Mouse (Mus musculus) intestine, embryonic 16.5 days (tissue): ENCODE measurements around the gene Tha1. TPM values are rescaled to one million over a fixed set of nuclear protein-coding genes. Genes with fewer than 3 reads are reported as not detected.
A peak's percentile ranks its signal among the peaks of the same experiment; 100 is the strongest.

ENCODE experiments used
- ATAC-seq: fragments of 200-750 bp; cut with Nextera tagmentation; 2 replicates; pipeline ENCODE4 v1.8.0; 2017; ENCODE audit warnings: moderate TSS enrichment, moderate library complexity
- H3K27ac ChIP-seq: fragments of 300-500 bp; sonication (generic); 2 replicates; pipeline ENCODE4 v1.5.1; 2014; ENCODE audit warnings: mild to moderate bottlenecking, low read length
- H3K27me3 ChIP-seq: fragments of 300-500 bp; sonication (generic); replicated peaks from 2 replicates; pipeline ENCODE4 v1.6.1; 2014; ENCODE audit warnings: low read length, control low read depth, mixed read lengths; ENCODE audit not compliant: control insufficient read depth, insufficient read depth
- H3K36me3 ChIP-seq: fragments of 300-500 bp; sonication (generic); 2 replicates; pipeline ENCODE4 v1.6.1; 2014; ENCODE audit warnings: low read length, control low read depth; ENCODE audit not compliant: control insufficient read depth, insufficient read depth
- H3K4me1 ChIP-seq: fragments of 300-500 bp; sonication (generic); 2 replicates; pipeline ENCODE4 v1.6.1; 2014; ENCODE audit warnings: low read length, control low read depth, mixed read lengths; ENCODE audit not compliant: control insufficient read depth, insufficient read depth
- H3K4me2 ChIP-seq: fragments of 300-500 bp; sonication (generic); 2 replicates; pipeline ENCODE4 v1.6.1; 2014; ENCODE audit warnings: low read depth, low read length, control low read depth
- H3K4me3 ChIP-seq: fragments of 300-500 bp; sonication (generic); 2 replicates; pipeline ENCODE4 v1.5.1; 2014; ENCODE audit warnings: mild to moderate bottlenecking, low read length
- H3K9ac ChIP-seq: fragments of 300-500 bp; sonication (generic); 2 replicates; pipeline ENCODE4 v1.6.1; 2014; ENCODE audit warnings: low read depth, low read length
- H3K9me3 ChIP-seq: fragments of 300-500 bp; sonication (generic); 2 replicates; pipeline ENCODE4 v1.6.1; 2016; ENCODE audit warnings: low read length, control low read depth; ENCODE audit not compliant: control insufficient read depth
- WGBS: fragments of 180-500 bp; shearing (Covaris S2); extraction: QIAGEN DNeasy Blood & Tissue Kit; methylation state at CpG from one replicate; pipeline ENCODE4 v1.1.7; 2014; 5-methylcytosine and 5-hydroxymethylcytosine counted together
- polyA plus RNA-seq: library from polyadenylated mRNA; unstranded; fragments of >200 nt; fragmentation: Nextera tagmentation; extraction: Ambion mirVana; gene quantifications from 2 replicates; pipeline ENCODE4 v1.2.1, GENCODE M21; 2015

Gene Tha1
- polyA plus RNA-seq, 1 experiment from 2014 or later, result 12.2 TPM

DNA sequence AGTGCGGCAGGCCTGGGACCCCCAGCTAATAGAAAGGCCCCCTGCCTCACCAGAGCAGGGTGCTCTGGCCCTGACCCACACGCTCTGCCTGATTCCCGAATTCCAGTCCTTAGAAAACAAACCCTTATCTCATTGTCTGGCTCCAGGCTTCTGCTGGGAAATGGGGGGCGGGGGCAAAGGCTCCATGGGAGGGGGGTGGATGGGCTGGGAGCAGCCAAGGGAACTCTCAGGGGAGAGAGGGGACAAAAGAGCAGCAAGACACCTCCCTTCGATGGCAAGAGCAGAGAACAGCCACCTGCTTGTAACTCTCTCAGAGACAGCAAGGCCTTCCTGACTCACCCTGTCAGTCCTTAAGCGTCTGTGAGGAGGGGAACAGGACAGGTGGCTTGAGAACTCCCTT, 2.4 kb upstream of the Tha1 start:
- no peak overlapping the region for H3K4me3 ChIP-seq
- no peak overlapping the region for H3K9ac ChIP-seq
- H3K27ac ChIP-seq, result no peak overlapping the region
- H3K4me1 ChIP-seq, result peaks cover 24% of the 10 kb centered on the region
- H3K4me2 ChIP-seq, result no peak overlapping the region
- H3K9me3 ChIP-seq, result no peaks in the 10 kb centered on the region
- H3K36me3 ChIP-seq, result no peaks in the 10 kb centered on the region
- no peak for ATAC-seq
- 29% methylated on average over 6 of the region's 6 CpGs for WGBS
- no peaks in the 10 kb centered on the region for H3K27me3 ChIP-seq

DNA sequence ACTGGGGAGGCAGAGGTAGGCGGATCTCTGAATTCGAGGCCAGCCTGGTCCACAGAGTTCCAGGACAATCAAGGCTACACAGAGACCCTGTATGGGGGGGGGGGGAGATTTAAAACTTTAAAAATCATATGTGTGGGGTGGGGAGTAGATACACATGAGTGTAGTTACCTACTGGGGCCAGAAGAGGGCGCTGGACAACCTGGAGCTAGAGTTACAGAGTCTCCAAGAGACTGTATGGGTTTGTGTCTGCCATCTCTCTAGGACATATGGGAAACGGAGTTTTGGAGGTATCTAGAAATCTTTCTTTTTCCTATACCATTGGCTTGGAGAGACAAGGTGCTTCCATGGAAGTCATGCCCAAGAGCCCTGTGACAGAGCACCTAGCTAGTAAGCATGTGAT, 1.1 kb upstream of the Tha1 start:
- Histone ChIP-seq H3K9ac (no peak overlapping the region), H3K4me2 (no peak overlapping the region), H3K4me3 (no peak overlapping the region), H3K27ac (no peak overlapping the region), H3K4me1 (peaks cover 29% of the 10 kb centered on the region), H3K27me3 (no peaks in the 10 kb centered on the region), H3K36me3 (no peaks in the 10 kb centered on the region; the same call in 1 of the 2 replicates), H3K9me3 (no peaks in the 10 kb centered on the region)
- no peak for ATAC-seq
- WGBS, result 63% methylated on average over 4 of the region's 4 CpGs

DNA sequence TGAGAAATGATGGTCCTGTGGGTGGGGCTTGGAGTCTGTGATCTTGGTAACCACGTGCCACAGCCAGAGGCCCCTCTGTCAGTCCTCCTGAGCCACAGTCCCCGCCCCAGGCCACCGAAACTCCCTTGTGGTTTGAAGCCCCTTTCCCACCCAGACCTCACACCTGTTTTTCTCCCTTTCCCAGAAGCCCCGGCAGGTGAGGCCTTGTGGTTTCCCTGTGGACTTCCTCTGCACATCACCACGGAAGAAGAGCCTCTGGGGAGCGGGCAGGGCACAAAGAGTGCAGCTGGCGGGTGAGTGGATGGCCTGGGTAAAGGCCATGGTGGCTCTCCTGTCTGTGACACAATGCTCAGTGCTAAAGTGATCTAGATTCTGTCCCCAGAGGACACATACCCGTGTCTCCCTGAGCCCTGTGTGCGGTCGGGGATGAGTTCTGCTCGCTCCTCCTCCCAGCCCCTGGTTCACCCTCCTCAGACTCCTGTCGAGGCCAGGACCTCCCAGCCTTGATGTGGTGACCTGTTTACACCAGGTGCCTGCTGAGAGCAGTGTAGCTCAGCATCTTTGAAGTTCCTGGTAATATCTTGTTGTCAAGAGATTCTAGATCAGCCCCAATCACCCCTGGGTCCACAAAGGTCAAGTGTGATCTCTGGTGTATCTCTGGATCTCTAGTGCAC, 1.2 kb downstream of the Tha1 start:
- Histone ChIP-seq H3K9me3 (no peaks in the 10 kb centered on the region), H3K9ac (no peak overlapping the region), H3K27me3 (no peaks in the 10 kb centered on the region), H3K36me3 (no peaks in the 10 kb centered on the region; the same call in 1 of the 2 replicates), H3K4me2 (peak overlapping the region; percentile 86), H3K4me1 (peaks cover 15% of the 10 kb centered on the region), H3K4me3 (no peak overlapping the region), H3K27ac (no peak overlapping the region)
- 55% methylated on average over 12 of the region's 12 CpGs for WGBS
- ATAC-seq, result no peak

DNA sequence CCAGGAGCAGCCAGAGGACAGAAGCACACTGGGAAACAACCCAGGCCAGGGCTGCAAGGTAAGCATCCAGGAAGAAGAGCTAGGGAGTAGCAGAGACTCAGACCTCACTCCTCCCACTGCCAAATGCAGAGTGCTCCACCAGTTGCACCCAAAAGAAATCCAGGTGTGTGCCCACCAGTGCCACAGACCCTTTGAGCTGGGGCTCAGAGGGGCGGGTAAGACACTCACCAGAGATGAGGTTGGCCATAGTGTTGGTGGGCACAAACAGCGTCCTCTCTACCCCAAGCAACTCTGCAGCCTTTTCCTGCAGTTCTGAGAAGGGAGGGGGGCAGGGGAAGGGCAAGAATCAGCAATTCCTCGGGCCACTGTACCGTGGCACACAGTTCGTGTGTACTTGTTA, 1.9 kb downstream of the Tha1 start:
- Histone ChIP-seq H3K4me3 (no peak overlapping the region), H3K4me1 (peaks cover 15% of the 10 kb centered on the region), H3K36me3 (no peaks in the 10 kb centered on the region; the same call in 1 of the 2 replicates), H3K27ac (no peak overlapping the region), H3K27me3 (no peaks in the 10 kb centered on the region), H3K4me2 (no peak overlapping the region), H3K9ac (no peak overlapping the region), H3K9me3 (no peaks in the 10 kb centered on the region)
- no peak for ATAC-seq
- 69% methylated on average over 5 of the region's 5 CpGs for WGBS

DNA sequence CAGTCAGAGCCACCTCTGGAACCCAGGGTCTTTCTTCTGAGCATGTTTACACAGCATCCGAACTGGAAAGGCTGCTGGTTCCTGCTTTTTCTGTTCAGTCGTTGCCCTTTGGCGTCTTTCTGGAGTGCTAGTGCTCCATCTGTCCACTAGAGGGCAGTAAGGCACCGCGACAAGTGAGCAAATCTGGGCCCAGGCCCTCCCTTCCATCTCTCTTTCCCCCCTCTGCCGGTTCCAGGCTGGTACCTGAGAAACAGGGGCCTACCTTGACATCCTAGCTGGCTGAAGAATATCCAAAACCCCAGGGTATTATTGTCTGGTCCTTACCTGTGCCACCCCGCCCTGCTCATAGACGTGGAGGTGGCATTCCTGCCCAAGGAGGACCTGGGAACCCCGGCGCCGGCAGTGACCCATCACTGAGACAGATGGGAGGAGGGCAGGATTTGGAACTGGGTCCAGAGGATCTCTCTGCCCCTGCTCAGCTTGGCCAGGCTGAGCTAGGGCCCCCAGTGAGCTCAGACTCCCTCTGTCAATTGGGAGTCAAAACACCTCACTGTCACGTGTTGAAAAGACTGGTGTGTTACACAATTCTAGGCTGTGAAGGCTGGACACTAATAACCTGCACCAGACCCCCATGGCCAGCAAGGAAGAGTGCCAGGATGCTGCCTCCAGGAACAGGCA, 2.5 kb downstream of the Tha1 start:
- 36% methylated on average over 12 of the region's 12 CpGs for WGBS
- 0 out of 2 replicates have a peak, but pooled peaks have one; percentile 7 for ATAC-seq
- H3K27ac ChIP-seq, result no peak overlapping the region
- H3K4me1 ChIP-seq, result peaks cover 19% of the 10 kb centered on the region
- H3K36me3 ChIP-seq, result no peaks in the 10 kb centered on the region; the same call in 1 of the 2 replicates
- H3K4me3 ChIP-seq, result no peak overlapping the region
- no peaks in the 10 kb centered on the region for H3K9me3 ChIP-seq
- H3K4me2 ChIP-seq, result no peak overlapping the region
- 0 out of 2 replicates have a peak overlapping the region, but pooled peaks have one; percentile 24 for H3K9ac ChIP-seq
- no peaks in the 10 kb centered on the region for H3K27me3 ChIP-seq

DNA sequence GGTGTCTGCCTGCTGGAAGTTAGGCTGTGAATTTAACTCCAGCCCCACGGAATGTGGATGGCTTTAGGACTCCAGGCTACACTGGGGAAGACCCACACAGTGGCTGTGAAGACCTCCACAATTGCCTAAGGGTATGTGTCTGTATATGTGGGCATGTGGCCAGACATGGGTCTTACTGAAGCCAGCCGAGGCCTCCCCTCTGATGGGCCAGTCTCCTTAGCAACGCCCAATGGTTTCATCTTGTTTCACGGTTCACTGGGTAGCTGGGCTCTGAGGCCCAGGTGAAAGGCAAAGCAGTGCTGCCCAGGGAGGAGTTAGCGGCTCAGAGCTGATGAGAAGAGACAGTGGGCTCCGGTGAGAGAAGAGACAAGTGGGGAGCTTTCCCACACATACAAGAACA, 7.3 kb downstream of the Tha1 start:
- 39% methylated on average over 6 of the region's 6 CpGs for WGBS
- Histone ChIP-seq H3K4me1 (peaks cover 32% of the 10 kb centered on the region), H3K9me3 (no peaks in the 10 kb centered on the region), H3K27me3 (peaks cover 3% of the 10 kb centered on the region; the same call in 1 of the 2 replicates), H3K4me2 (no peak overlapping the region), H3K36me3 (no peaks in the 10 kb centered on the region; the same call in 1 of the 2 replicates), H3K4me3 (no peak overlapping the region), H3K9ac (peak overlapping the region; percentile 56; the same call in 1 of the 2 replicates), H3K27ac (no peak overlapping the region)
- ATAC-seq, result no peak

DNA sequence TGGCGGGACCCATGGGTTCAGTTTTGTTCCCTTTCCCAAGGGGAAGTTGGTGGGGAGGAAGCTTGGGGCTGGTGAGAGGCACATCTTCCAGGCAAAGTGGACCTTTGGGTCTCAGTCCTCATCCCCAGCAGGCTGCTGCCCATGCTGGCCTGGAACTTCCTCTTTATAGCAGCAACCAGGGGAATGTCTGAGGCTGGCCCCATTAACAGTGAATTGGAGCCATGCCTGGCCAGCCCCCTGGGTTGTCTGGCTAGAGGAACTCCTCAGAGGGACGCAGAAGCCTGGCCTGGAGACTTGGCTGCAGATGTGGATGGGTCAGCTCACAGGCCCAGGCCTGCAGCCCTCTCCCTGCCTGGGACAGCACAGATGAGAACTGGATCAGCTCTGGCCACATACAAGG, 8.5 kb downstream of the Tha1 start:
- 67% methylated on average over 2 of the region's 2 CpGs for WGBS
- no peak overlapping the region for H3K4me2 ChIP-seq

DNA sequence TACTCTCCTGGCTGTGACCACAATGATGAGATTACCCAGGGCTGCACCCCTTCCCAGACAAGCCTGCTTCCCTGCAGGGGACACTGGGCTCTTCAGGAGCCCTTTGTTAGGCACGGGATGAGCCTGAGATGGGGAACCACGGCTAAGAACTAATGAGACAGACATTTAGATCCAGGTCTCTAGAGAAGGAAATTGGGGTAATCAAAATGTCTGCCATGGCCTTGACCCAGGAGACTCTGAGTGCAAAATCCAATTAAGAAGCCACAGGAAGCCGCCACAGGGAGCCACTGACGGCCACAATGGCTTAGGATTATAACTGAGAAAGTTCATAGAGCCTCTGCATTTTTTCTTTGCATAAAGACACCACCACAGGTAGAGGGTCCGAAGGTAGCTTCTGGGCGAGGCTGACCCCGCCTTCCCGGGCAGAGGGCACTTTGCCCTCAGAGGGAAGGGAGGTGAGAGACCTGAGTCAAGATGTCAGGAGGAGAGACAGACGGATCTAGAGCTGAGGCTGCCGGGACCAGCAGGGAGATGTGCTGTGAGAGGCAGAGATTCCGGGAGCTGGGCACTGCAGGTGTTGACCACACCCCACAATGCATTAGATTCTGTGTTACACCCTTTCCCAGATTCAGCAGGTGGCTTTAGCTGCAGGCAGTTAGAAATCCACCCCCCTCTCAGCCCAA, 10.0 kb downstream of the Tha1 start:
- Histone ChIP-seq H3K9ac (peak overlapping the region; percentile 56), H3K36me3 (no peaks in the 10 kb centered on the region), H3K4me2 (peak overlapping the region; percentile 43), H3K27me3 (peaks cover 16% of the 10 kb centered on the region), H3K27ac (peak overlapping the region; percentile 92), H3K4me1 (peaks cover 37% of the 10 kb centered on the region), H3K4me3 (peak overlapping the region; percentile 27), H3K9me3 (no peaks in the 10 kb centered on the region)
- ATAC-seq, result peak; percentile 82
- 29% methylated on average over 11 of the region's 11 CpGs for WGBS

More for the DNA sequence above, 8.5 kb downstream of the Tha1 start:
- peak overlapping the region; percentile 92 for H3K27ac ChIP-seq
- ATAC-seq, result no peak
- no peaks in the 10 kb centered on the region; the same call in 1 of the 2 replicates for H3K36me3 ChIP-seq
- no peak overlapping the region for H3K4me3 ChIP-seq
- H3K9me3 ChIP-seq, result no peaks in the 10 kb centered on the region
- peaks cover 38% of the 10 kb centered on the region for H3K4me1 ChIP-seq
- H3K9ac ChIP-seq, result 0 out of 2 replicates have a peak overlapping the region, but pooled peaks have one; percentile 56
- H3K27me3 ChIP-seq, result peaks cover 11% of the 10 kb centered on the region

DNA sequence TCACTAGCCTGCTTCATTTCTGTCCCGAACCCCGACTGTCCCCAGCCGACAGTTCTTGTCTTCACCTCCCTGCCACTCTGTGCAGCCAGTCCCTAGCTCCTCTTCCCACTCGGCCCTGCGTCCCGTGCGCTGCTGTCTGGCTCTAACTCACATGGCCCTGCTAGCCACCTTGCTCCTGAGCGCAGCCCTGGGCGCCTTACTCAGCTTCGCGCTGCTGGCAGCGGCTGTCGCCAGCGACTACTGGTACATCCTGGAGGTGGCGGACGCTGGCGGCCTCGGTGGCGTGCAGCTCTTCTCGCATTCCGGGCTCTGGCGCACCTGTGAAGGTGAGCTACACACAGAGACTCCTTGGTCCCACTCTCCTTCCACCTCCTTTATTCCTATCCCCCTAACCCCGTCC, 12.7 kb downstream of the Tha1 start, which contains the start of gene Tmem235:
Tmem235 (plus strand) TSS at position 152 of the 400 bp plus-strand sequence.
- no peaks in the 10 kb centered on the region for H3K9me3 ChIP-seq
- H3K27ac ChIP-seq, result no peak within 1 kb of the TSS
- H3K36me3 ChIP-seq, result peaks cover 20% of the 10 kb centered on the region
- peaks cover 16% of the 10 kb centered on the region for H3K27me3 ChIP-seq
- H3K9ac ChIP-seq, result no peak within 1 kb of the TSS
- H3K4me1 ChIP-seq, result peaks cover 31% of the 10 kb centered on the region
- WGBS, result 9% methylated on average over 23 of the region's 23 CpGs
- H3K4me2 ChIP-seq, result no peak within 1 kb of the TSS
- peak within 1 kb of the TSS; percentile 7; the same call in 1 of the 2 replicates for H3K4me3 ChIP-seq
- no peak for ATAC-seq
